Mouse (Mus musculus): ENCODE data around the gene Mxd3. TPM values are rescaled to one million over a fixed set of nuclear protein-coding genes. Genes with fewer than 3 reads are reported as not detected.

The Mxd3 gene
- total RNA-seq, 4 experiments from 2014 or later, result 0.46 to 0.97 TPM; not detected in 2

Other genes with a start within 250 kb of the Mxd3 start
- 10 to 100 TPM; 15.6 to 21.3 (median 20.1) TPM for gene Uimc1, start 229.5 kb downstream of the Mxd3 start, total RNA-seq (2022)
- 10 to 100 TPM; 17.6 to 31.3 (median 22.5) TPM for gene Zfp346, start 224.5 kb downstream of the Mxd3 start, total RNA-seq (2022)
- gene Gm17617, start 196.3 kb downstream of the Mxd3 start, total RNA-seq (2022), result not detected
- gene Fgfr4, start 177.2 kb downstream of the Mxd3 start, total RNA-seq (2022), result under 1 TPM in 3 of 4 experiments, not detected in 1; 0.16 to 0.29 (median 0.28) TPM
- 10 to 100 TPM; 47.2 to 55.1 (median 51.9) TPM for gene Nsd1, start 120.0 kb downstream of the Mxd3 start, total RNA-seq (2022)
- 10 to 100 TPM; 31.4 to 47.5 (median 39.6) TPM for gene Prelid1, start 9.3 kb downstream of the Mxd3 start, total RNA-seq (2022)
- gene Rab24, start 7.9 kb downstream of the Mxd3 start, total RNA-seq (2022), result 10 to 100 TPM; 29.4 to 47.1 (median 38.3) TPM
- gene Lman2, start 33.0 kb upstream of the Mxd3 start, total RNA-seq (2022), result 10 to 100 TPM; 50.1 to 52.8 (median 51.7) TPM
- under 1 TPM; 0.19 to 0.80 (median 0.41) TPM for gene Rgs14, start 39.9 kb upstream of the Mxd3 start, total RNA-seq (2022)
- gene Slc34a1, start 68.4 kb upstream of the Mxd3 start, total RNA-seq (2022), result not detected
- gene Pfn3, start 85.4 kb upstream of the Mxd3 start, total RNA-seq (2022), result not detected
- not detected for gene F12, start 97.0 kb upstream of the Mxd3 start, total RNA-seq (2022)
- 10 to 100 TPM; 14.9 to 19.0 (median 16.6) TPM for gene Grk6, start 115.2 kb upstream of the Mxd3 start, total RNA-seq (2022)
- gene Prr7, start 134.4 kb upstream of the Mxd3 start, total RNA-seq (2022), result 1 to 10 TPM in 1 of 4 experiments, under 1 TPM in 3; 0.44 to 1.2 (median 0.65) TPM
- gene Dbn1, start 158.3 kb upstream of the Mxd3 start, total RNA-seq (2022), result 1 to 10 TPM; 3.8 to 6.4 (median 5.1) TPM
- gene Pdlim7, start 183.9 kb upstream of the Mxd3 start, total RNA-seq (2022), result 10 to 100 TPM; 38.4 to 49.4 (median 49.0) TPM
- gene Dok3, start 199.5 kb upstream of the Mxd3 start, total RNA-seq (2022), result 1 to 10 TPM in 3 of 4 experiments, under 1 TPM in 1; 0.97 to 3.8 (median 1.4) TPM
- gene Ddx41, start 206.8 kb upstream of the Mxd3 start, total RNA-seq (2022), result 10 to 100 TPM; 11.8 to 17.0 (median 13.7) TPM
- gene Fam193b, start 241.3 kb upstream of the Mxd3 start, total RNA-seq (2022), result 10 to 100 TPM; 11.5 to 18.3 (median 13.6) TPM
- gene Tmed9, start 243.9 kb upstream of the Mxd3 start, total RNA-seq (2022), result 100 to 1,000 TPM in 1 of 4 experiments, 10 to 100 TPM in 3; 80.6 to 102 (median 90.0) TPM

Data from heart, adult 8-10 months (tissue).